Mouse (Mus musculus) kidney, embryonic 14.5 days (tissue): ENCODE measurements around the gene Ggt7. TPM values are rescaled to one million over a fixed set of nuclear protein-coding genes. Genes with fewer than 3 reads are reported as not detected.
"Not testable (repeated sequence)": the region's sequence is repeated elsewhere in the genome, so short reads cannot be mapped to it uniquely, and the experiment has no call there.

Experiments
- ATAC-seq: fragments of 200-750 bp; cut with Nextera tagmentation; 2 replicates; pipeline ENCODE4 v1.8.0; 2017; ENCODE audit warnings: moderate number of reproducible peaks, mild to moderate bottlenecking, moderate TSS enrichment, moderate library complexity; ENCODE audit not compliant: low FRiP score, low TSS enrichment
- H3K27ac ChIP-seq: fragments of 300-500 bp; sonication (generic); 2 replicates; pipeline ENCODE4 v1.5.1; 2014; ENCODE audit warnings: low read depth, mild to moderate bottlenecking, low read length, moderate library complexity, mixed read lengths
- H3K27me3 ChIP-seq: fragments of 300-500 bp; sonication (generic); 2 replicates; pipeline ENCODE4 v1.6.1; 2014; ENCODE audit warnings: mild to moderate bottlenecking, low read length; ENCODE audit not compliant: control insufficient read depth, insufficient read depth
- H3K36me3 ChIP-seq: fragments of 300-500 bp; sonication (generic); 2 replicates; pipeline ENCODE4 v1.6.1; 2014; ENCODE audit warnings: low read length, mixed read lengths; ENCODE audit not compliant: control insufficient read depth, insufficient read depth
- H3K4me1 ChIP-seq: fragments of 300-500 bp; sonication (generic); 2 replicates; pipeline ENCODE4 v1.6.1; 2014; ENCODE audit warnings: low read length, mixed read lengths; ENCODE audit not compliant: control insufficient read depth, insufficient read depth
- H3K4me2 ChIP-seq: fragments of 300-500 bp; sonication (generic); replicated peaks from 2 replicates; pipeline ENCODE4 v1.6.1; 2014; ENCODE audit warnings: low read depth, mild to moderate bottlenecking, low read length
- H3K4me3 ChIP-seq: fragments of 300-500 bp; sonication (generic); 2 replicates; pipeline ENCODE4 v1.5.1; 2014; ENCODE audit warnings: mild to moderate bottlenecking, low read length
- H3K9ac ChIP-seq: fragments of 300-500 bp; sonication (generic); 2 replicates; pipeline ENCODE4 v1.6.1; 2014; ENCODE audit warnings: low read depth, mild to moderate bottlenecking, low read length, moderate library complexity
- H3K9me3 ChIP-seq: fragments of 300-500 bp; sonication (generic); 2 replicates; pipeline ENCODE4 v1.6.1; 2016; ENCODE audit warnings: low read length; ENCODE audit not compliant: control insufficient read depth
- WGBS: fragments of 180-500 bp; shearing (Covaris S2); extraction: QIAGEN DNeasy Blood & Tissue Kit; methylation state at CpG from one replicate; pipeline ENCODE4 v1.1.7; 2014; 5-methylcytosine and 5-hydroxymethylcytosine counted together
- polyA plus RNA-seq: library from polyadenylated mRNA; unstranded; fragments of >200 nt; fragmentation: Nextera tagmentation; extraction: Ambion mirVana; gene quantifications from 2 replicates; pipeline ENCODE4 v1.2.1, GENCODE M21; 2014

Gene Ggt7
- polyA plus RNA-seq, 1 experiment from 2014 or later = 1.9 TPM

- Histone ChIP-seq H3K9ac (no peak overlapping the region), H3K4me1 (no peaks in the 10 kb centered on the region), H3K27ac (no peak overlapping the region), H3K27me3 (no peaks in the 10 kb centered on the region), H3K9me3 (no peaks in the 10 kb centered on the region), H3K4me3 (no peak overlapping the region), H3K4me2 (no peak overlapping the region), H3K36me3 (no peaks in the 10 kb centered on the region)
- 43% methylated on average over 3 of the region's 3 CpGs for WGBS
- ATAC-seq = no peak
Observed at GRCm38 (mm10) chr2:155482021-155482420, 36.0 kb downstream of the Ggt7 start.

GRCm38 (mm10) chr2:155473570-155474088 is 44.4 kb downstream of the Ggt7 start, which contains the start of gene Ncoa6:
TSS of gene Ncoa6 (minus strand) at chr2:155473894.
- 2% methylated on average over 49 of the region's 72 CpGs for WGBS
- no peaks in the 10 kb centered on the region for H3K9me3 ChIP-seq
- H3K4me3 ChIP-seq = peak within 1 kb of the TSS; percentile 74
- H3K4me2 ChIP-seq = peak within 1 kb of the TSS; percentile 78
- peak; percentile 87 for ATAC-seq
- H3K27ac ChIP-seq = peak within 1 kb of the TSS; percentile 83
- no peaks in the 10 kb centered on the region for H3K27me3 ChIP-seq
- no peaks in the 10 kb centered on the region for H3K36me3 ChIP-seq
- peaks cover 5% of the 10 kb centered on the region; the same call in 1 of the 2 replicates for H3K4me1 ChIP-seq
- H3K9ac ChIP-seq = peak within 1 kb of the TSS; percentile 99

GRCm38 (mm10) chr2:155472671-155473569 is 45.1 kb downstream of the Ggt7 start:
- no peaks in the 10 kb centered on the region for H3K9me3 ChIP-seq
- peak; percentile 67 for ATAC-seq
- peaks cover 5% of the 10 kb centered on the region; the same call in 1 of the 2 replicates for H3K4me1 ChIP-seq
- no peaks in the 10 kb centered on the region for H3K27me3 ChIP-seq
- under 1% methylated on average over 56 of the region's 71 CpGs for WGBS
- peak overlapping the region; percentile 78 for H3K4me2 ChIP-seq
- H3K4me3 ChIP-seq = peak overlapping the region; percentile 74
- peak overlapping the region; percentile 83 for H3K27ac ChIP-seq
- H3K9ac ChIP-seq = peak overlapping the region; percentile 99
- H3K36me3 ChIP-seq = no peaks in the 10 kb centered on the region

- Histone ChIP-seq H3K4me2 (no peak overlapping the region), H3K4me3 (no peak overlapping the region), H3K36me3 (no peaks in the 10 kb centered on the region), H3K9ac (no peak overlapping the region), H3K27me3 (no peaks in the 10 kb centered on the region), H3K27ac (no peak overlapping the region), H3K9me3 (no peaks in the 10 kb centered on the region), H3K4me1 (no peaks in the 10 kb centered on the region; the same call in 1 of the 2 replicates)
- WGBS = 93% methylated on average over 1 of the region's 1 CpGs
- ATAC-seq = no peak
Observed at GRCm38 (mm10) chr2:155466861-155467260, 51.2 kb downstream of the Ggt7 start.

GRCm38 (mm10) chr2:155453591-155453990 is 64.4 kb downstream of the Ggt7 start:
- ATAC-seq = no peak
- no peaks in the 10 kb centered on the region for H3K9me3 ChIP-seq
- no peak overlapping the region for H3K4me2 ChIP-seq
- no peak overlapping the region for H3K4me3 ChIP-seq
- H3K27ac ChIP-seq = no peak overlapping the region
- no peaks in the 10 kb centered on the region for H3K4me1 ChIP-seq
- 91% methylated on average over 7 of the region's 7 CpGs for WGBS
- no peaks in the 10 kb centered on the region for H3K36me3 ChIP-seq
- H3K9ac ChIP-seq = no peak overlapping the region
- H3K27me3 ChIP-seq = no peaks in the 10 kb centered on the region

- H3K9me3 ChIP-seq = no peaks in the 10 kb centered on the region
- no peaks in the 10 kb centered on the region for H3K4me1 ChIP-seq
- H3K27me3 ChIP-seq = no peaks in the 10 kb centered on the region
- H3K36me3 ChIP-seq = no peaks in the 10 kb centered on the region
- no peak overlapping the region for H3K4me2 ChIP-seq
- no peak overlapping the region for H3K4me3 ChIP-seq
- no peak for ATAC-seq
- WGBS = 85% methylated on average over 5 of the region's 5 CpGs
- no peak overlapping the region for H3K27ac ChIP-seq
- H3K9ac ChIP-seq = no peak overlapping the region
Observed at GRCm38 (mm10) chr2:155451256-155451655, 66.8 kb downstream of the Ggt7 start.

GRCm38 (mm10) chr2:155447906-155448305 is 70.1 kb downstream of the Ggt7 start:
- ATAC-seq = not testable (repeated sequence)
- 92% methylated on average over 1 of the region's 1 CpGs for WGBS

GRCm38 (mm10) chr2:155443446-155443845 is 74.6 kb downstream of the Ggt7 start:
- no peak overlapping the region for H3K27ac ChIP-seq
- H3K36me3 ChIP-seq = peaks cover 5% of the 10 kb centered on the region; the same call in 1 of the 2 replicates
- 59% methylated on average over 2 of the region's 2 CpGs for WGBS
- H3K9ac ChIP-seq = no peak overlapping the region
- no peak overlapping the region for H3K4me3 ChIP-seq
- no peaks in the 10 kb centered on the region for H3K4me1 ChIP-seq
- H3K4me2 ChIP-seq = no peak overlapping the region
- no peaks in the 10 kb centered on the region for H3K9me3 ChIP-seq
- no peaks in the 10 kb centered on the region for H3K27me3 ChIP-seq
- ATAC-seq = no peak

More at GRCm38 (mm10) chr2:155447906-155448305, 70.1 kb downstream of the Ggt7 start:
- H3K4me1 ChIP-seq, H3K36me3 ChIP-seq, H3K4me2 ChIP-seq, H3K4me3 ChIP-seq, H3K27ac ChIP-seq, H3K9me3 ChIP-seq, H3K27me3 ChIP-seq, H3K9ac ChIP-seq: not testable (repeated sequence)

- H3K36me3 ChIP-seq = peaks cover 5% of the 10 kb centered on the region; the same call in 1 of the 2 replicates
- H3K4me1 ChIP-seq = no peaks in the 10 kb centered on the region
Observed at GRCm38 (mm10) chr2:155442916-155443315, 75.1 kb downstream of the Ggt7 start.

More at GRCm38 (mm10) chr2:155442916-155443315, 75.1 kb downstream of the Ggt7 start:
- ATAC-seq = no peak
- H3K9me3 ChIP-seq = no peaks in the 10 kb centered on the region
- 88% methylated on average over 4 of the region's 4 CpGs for WGBS
- H3K4me2 ChIP-seq = no peak overlapping the region
- H3K4me3 ChIP-seq = no peak overlapping the region
- H3K27ac ChIP-seq = no peak overlapping the region
- no peaks in the 10 kb centered on the region for H3K27me3 ChIP-seq
- no peak overlapping the region for H3K9ac ChIP-seq
